Mouse (Mus musculus) lung, adult 18-20 months (tissue): ENCODE measurements around the gene Gnao1.

Experiments used
- DNase-seq, 2 experiments: peaks; one replicate each; pipeline ENCODE4 v3.0.0; 2022; ENCODE audit warnings: mixed read lengths in 2 of 2

Gene Gnao1

GRCm38 (mm10) chr8:94011076-94012012 is 201.6 kb downstream of the Gnao1 start:
- peak in 1 of 2 experiments; percentile 8 for DNase-seq

DNA sequence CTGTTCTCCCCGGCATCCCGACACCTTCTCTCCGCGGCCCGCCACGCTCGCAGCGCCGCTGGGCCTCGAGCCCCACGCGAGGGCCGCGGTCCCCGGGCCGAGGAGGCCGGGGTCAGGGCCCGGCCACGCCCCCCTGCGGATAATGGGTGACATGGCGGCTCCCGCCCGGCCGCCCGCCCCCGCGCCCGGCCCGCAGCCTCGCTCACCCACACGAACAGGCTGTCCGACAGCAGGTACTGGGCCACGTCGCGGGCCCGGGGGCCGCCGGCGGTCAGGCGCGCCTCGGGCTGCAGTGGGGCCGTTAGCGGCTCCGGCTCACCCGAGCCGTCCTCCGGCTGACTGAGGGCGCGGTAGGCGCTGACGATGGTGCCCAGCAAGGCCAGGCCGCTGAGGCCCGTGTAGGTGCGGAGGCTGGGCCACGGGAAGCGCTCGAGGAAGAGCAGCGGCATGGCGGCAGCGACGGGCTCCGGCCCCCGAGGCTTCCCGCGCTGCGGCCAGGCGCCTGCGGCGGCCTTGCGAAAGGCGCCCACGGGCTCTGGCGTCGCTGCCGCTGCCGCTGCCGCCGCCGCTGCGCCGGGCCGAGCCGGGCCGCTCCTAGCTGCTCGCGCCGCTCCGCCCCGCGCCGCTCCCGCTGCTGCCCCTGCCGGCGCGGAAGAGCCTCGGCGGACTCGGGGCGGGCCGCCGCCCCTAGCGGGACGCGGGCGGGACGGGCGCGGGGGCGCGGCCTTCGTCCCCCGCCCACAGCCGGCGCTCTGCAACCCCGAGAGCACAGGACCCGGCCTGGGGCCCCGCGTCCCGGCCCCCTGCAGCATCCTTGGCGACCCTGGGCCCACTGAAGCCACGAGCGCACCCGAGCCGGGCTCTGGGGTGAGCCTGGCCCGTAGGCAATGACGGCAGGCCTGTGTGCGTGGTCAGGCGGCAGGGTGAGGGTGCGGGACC is 202.5 kb downstream of the Gnao1 start, which contains the start of gene Amfr:
Gene Amfr (minus strand): TSS at position 830 of the 939 bp plus-strand sequence.
- peak; percentile 56 to 58 for DNase-seq

GRCm38 (mm10) chr8:94013026-94013612 is 203.4 kb downstream of the Gnao1 start:
- DNase-seq = no peak
